Mouse (Mus musculus) heart, postnatal 0 days (tissue): Measurements from ENCODE around the gene Nepro. TPM values are rescaled to one million over a fixed set of nuclear protein-coding genes. Genes with fewer than 3 reads are reported as not detected.
A peak's percentile ranks its signal among the peaks of the same experiment; 100 is the strongest.

Experiments
- ATAC-seq: fragments of 200-750 bp; cut with Nextera tagmentation; 2 replicates; pipeline ENCODE4 v1.8.0; 2017; ENCODE audit warnings: low read depth, moderate number of reproducible peaks, moderate library complexity; ENCODE audit not compliant: insufficient read depth
- DNase-seq: peaks from one replicate; pipeline ENCODE4 v3.0.0-alpha.2; 2016; ENCODE audit warnings: low spot score
- H3K27ac ChIP-seq: fragments of 300-500 bp; sonication (generic); 2 replicates; pipeline ENCODE4 v1.5.1; 2014; ENCODE audit warnings: low read depth, mild to moderate bottlenecking
- H3K27me3 ChIP-seq: fragments of 300-500 bp; sonication (generic); 2 replicates; pipeline ENCODE4 v1.6.1; 2014; ENCODE audit warnings: low read length, mixed read lengths; ENCODE audit not compliant: control insufficient read depth, insufficient read depth
- H3K36me3 ChIP-seq: fragments of 300-500 bp; sonication (generic); replicated peaks from 2 replicates; pipeline ENCODE4 v1.6.1; 2014; ENCODE audit warnings: low read length, mixed read lengths; ENCODE audit not compliant: control insufficient read depth, insufficient read depth
- H3K4me1 ChIP-seq: fragments of 300-500 bp; sonication (generic); 2 replicates; pipeline ENCODE4 v1.6.1; 2014; ENCODE audit warnings: antibody characterized with exemption; ENCODE audit not compliant: control insufficient read depth, insufficient read depth
- H3K4me2 ChIP-seq: fragments of 300-500 bp; sonication (generic); 2 replicates; pipeline ENCODE4 v1.6.1; 2014; ENCODE audit warnings: low read depth, mild to moderate bottlenecking, low read length, moderate library complexity
- H3K4me3 ChIP-seq: fragments of 300-500 bp; sonication (generic); 2 replicates; pipeline ENCODE4 v1.5.1; 2014; ENCODE audit warnings: low read depth, low read length
- H3K9ac ChIP-seq: fragments of 300-500 bp; sonication (generic); replicated peaks from 2 replicates; pipeline ENCODE4 v1.6.1; 2014; ENCODE audit warnings: low read depth, low read length, mixed read lengths
- H3K9me3 ChIP-seq: fragments of 300-500 bp; sonication (generic); replicated peaks from 2 replicates; pipeline ENCODE4 v1.6.1; 2016; ENCODE audit warnings: low read length; ENCODE audit not compliant: control insufficient read depth
- CTCF ChIP-seq: IDR thresholded peaks from 2 replicates; pipeline ENCODE4 v1.5.1; 2016; ENCODE audit warnings: antibody characterized with exemption, control low read depth, low read depth
- EP300 ChIP-seq: IDR thresholded peaks from 2 replicates; pipeline ENCODE4 v1.6.1; 2016; ENCODE audit warnings: antibody characterized with exemption, low read depth
- WGBS: fragments of 180-500 bp; shearing (Covaris S2); extraction: QIAGEN DNeasy Blood & Tissue Kit; methylation state at CpG from one replicate; pipeline ENCODE4 v1.1.7; 2014; 5-methylcytosine and 5-hydroxymethylcytosine counted together
- polyA plus RNA-seq: library from polyadenylated mRNA; unstranded; fragments of >200 nt; fragmentation: Nextera tagmentation; extraction: Ambion mirVana; gene quantifications from 2 replicates; pipeline ENCODE4 v1.2.1, GENCODE M21; 2015
- total RNA-seq: library from RNA; depleted of rRNA; stranded (reverse); fragments of >200 nt; gene quantifications from 2 replicates; pipeline ENCODE4 v1.2.3, GENCODE M21; 2014; ENCODE audit warnings: low replicate concordance

Nepro gene
- total and polyA plus RNA-seq, 2 experiments from 2014 or later = 2.3 to 3.1 TPM

DNA sequence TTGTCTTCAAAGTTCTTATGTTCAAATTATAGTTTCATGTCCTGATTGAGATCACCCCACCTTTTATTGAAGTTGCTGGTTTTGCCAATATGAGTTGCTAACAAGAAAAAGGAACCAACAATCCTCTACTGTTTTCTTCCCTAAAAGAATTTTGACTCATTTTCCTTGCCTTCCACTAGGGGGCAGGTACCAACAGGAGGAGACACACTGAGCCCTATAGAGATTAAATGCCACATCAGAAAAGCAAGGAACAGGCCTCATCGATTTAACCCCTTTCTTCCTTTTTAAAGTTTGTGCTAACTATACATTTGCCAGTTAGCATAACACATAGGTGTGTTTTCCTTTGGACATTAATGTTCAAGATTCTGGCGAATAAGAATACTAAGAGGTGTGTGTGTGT lies 43.9 kb downstream of the Nepro start:
- Histone ChIP-seq H3K4me3 (no peak overlapping the region), H3K27ac (no peak overlapping the region), H3K9ac (no peak overlapping the region), H3K4me1 (no peaks in the 10 kb centered on the region), H3K4me2 (no peak overlapping the region), H3K36me3 (no peaks in the 10 kb centered on the region), H3K9me3 (no peaks in the 10 kb centered on the region), H3K27me3 (no peaks in the 10 kb centered on the region)
- 43% methylated on average over 2 of the region's 2 CpGs for WGBS
- peak; percentile 62 for DNase-seq
- TF ChIP-seq EP300 = no peak
- TF ChIP-seq CTCF = peak; percentile 87
- ATAC-seq = no peak

GRCm38 (mm10) chr16:44772577-44772976 lies 48.5 kb downstream of the Nepro start:
- 52% methylated on average over 6 of the region's 6 CpGs for WGBS

GRCm38 (mm10) chr16:44773673-44774072 lies 49.6 kb downstream of the Nepro start:
- WGBS = 53% methylated on average over 3 of the region's 3 CpGs
- no peak for ATAC-seq
- Histone ChIP-seq H3K27me3 (no peaks in the 10 kb centered on the region), H3K4me3 (no peak overlapping the region), H3K9me3 (no peaks in the 10 kb centered on the region), H3K4me1 (no peaks in the 10 kb centered on the region), H3K27ac (no peak overlapping the region), H3K36me3 (no peaks in the 10 kb centered on the region), H3K9ac (no peak overlapping the region), H3K4me2 (no peak overlapping the region)
- TF ChIP-seq EP300 = no peak
- TF ChIP-seq CTCF = no peak
- no peak for DNase-seq

More at GRCm38 (mm10) chr16:44772577-44772976, 48.5 kb downstream of the Nepro start:
- Histone ChIP-seq H3K9ac (no peak overlapping the region), H3K36me3 (no peaks in the 10 kb centered on the region), H3K4me3 (no peak overlapping the region), H3K27ac (no peak overlapping the region), H3K4me1 (no peaks in the 10 kb centered on the region), H3K9me3 (no peaks in the 10 kb centered on the region), H3K4me2 (no peak overlapping the region), H3K27me3 (no peaks in the 10 kb centered on the region)
- TF ChIP-seq EP300 (no peak), CTCF (no peak)
- DNase-seq (no peak), ATAC-seq (no peak)

DNA sequence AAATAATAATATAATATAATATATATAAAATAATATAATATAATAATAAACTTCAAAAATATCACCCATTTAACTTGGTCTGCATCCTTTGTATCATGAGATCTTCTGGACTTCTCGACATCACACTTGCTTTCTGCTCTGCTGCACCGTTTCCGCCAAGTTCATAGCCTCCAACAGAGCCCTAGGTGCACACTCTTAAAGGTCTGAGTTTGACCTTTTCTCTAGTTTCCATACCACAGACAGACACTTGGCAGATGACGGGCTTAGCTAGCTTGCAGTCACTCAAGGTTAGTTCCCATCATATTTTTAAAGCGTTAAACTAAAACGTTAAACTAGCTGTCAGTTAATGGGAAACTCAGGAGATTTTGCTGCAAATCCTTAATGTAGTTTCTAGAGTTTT lies 50.1 kb downstream of the Nepro start:
- no peak overlapping the region for H3K4me2 ChIP-seq
- no peak for TF ChIP-seq EP300
- no peak for TF ChIP-seq CTCF
- H3K9ac ChIP-seq = no peak overlapping the region
- H3K4me3 ChIP-seq = no peak overlapping the region
- ATAC-seq (no peak), DNase-seq (no peak)
- H3K36me3 ChIP-seq = no peaks in the 10 kb centered on the region
- H3K27me3 ChIP-seq = no peaks in the 10 kb centered on the region
- H3K4me1 ChIP-seq = no peaks in the 10 kb centered on the region
- no peaks in the 10 kb centered on the region for H3K9me3 ChIP-seq
- WGBS = 79% methylated on average over 6 of the region's 6 CpGs
- H3K27ac ChIP-seq = no peak overlapping the region

DNA sequence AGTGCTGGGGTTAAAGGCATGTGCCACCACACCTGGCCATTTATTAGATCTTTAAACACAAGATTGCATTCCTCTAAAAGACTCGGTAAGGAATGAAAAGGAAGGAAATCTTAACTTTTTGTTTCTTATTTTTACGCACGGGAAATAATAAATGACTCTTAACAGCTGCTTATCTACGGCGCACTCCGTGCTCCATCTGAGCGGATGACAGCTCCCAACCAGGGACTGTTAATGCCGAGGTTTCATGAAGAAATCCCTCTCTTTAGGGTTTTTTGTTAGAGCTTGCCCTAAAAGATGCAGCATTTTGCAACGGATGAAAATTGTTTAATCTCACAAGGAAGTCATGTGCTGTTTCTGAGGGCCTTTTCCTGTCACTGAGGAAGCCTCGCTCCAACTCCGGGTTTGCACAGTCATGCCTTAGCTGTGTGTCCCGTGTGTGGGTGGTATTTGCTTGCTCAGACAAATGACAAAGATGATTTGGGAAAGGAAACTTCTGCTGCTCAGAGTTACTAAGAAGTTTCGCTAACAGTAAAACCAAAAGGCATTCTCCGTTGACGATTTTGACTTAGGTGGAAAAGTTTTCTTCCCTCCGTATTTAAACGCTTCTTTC lies 54.5 kb downstream of the Nepro start:
- no peak for TF ChIP-seq CTCF
- no peak for TF ChIP-seq EP300
- H3K9me3 ChIP-seq = no peaks in the 10 kb centered on the region
- peak overlapping the region; percentile 22 for H3K4me3 ChIP-seq
- H3K4me2 ChIP-seq = peak overlapping the region; percentile 50
- no peaks in the 10 kb centered on the region for H3K27me3 ChIP-seq
- H3K9ac ChIP-seq = 0 out of 2 replicates have a peak overlapping the region, but pooled peaks have one; percentile 15
- 55% methylated on average over 17 of the region's 17 CpGs for WGBS
- ATAC-seq = no peak
- H3K36me3 ChIP-seq = no peaks in the 10 kb centered on the region
- peak; percentile 30 for DNase-seq
- 0 out of 2 replicates have a peak overlapping the region, but pooled peaks have one; percentile 25 for H3K27ac ChIP-seq
- H3K4me1 ChIP-seq = no peaks in the 10 kb centered on the region

DNA sequence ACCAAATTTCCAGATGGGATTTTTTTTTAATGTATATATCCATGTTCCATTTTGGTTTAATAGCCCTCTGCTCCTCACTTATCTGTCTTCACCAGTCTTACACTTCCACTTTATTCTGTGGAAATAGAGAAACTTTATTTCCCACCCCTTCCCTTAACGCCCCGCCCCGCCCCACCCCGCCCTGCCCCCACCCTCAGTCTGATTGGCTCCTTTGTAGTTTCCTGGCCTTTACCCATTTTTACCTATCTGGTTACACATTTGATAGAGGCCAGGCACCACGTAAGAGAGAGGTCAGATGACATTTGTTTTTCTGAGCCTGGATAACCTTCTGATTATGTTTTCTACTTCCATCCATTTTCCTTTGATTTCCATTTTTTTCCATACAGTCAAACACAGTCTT lies 55.4 kb downstream of the Nepro start:
- no peak overlapping the region for H3K27ac ChIP-seq
- DNase-seq (no peak), ATAC-seq (no peak)
- H3K4me1 ChIP-seq = no peaks in the 10 kb centered on the region
- no peak overlapping the region for H3K4me2 ChIP-seq
- no peak overlapping the region for H3K9ac ChIP-seq
- 85% methylated on average over 5 of the region's 5 CpGs for WGBS
- H3K4me3 ChIP-seq = no peak overlapping the region
- no peaks in the 10 kb centered on the region for H3K27me3 ChIP-seq
- TF ChIP-seq CTCF (no peak), EP300 (no peak)
- H3K36me3 ChIP-seq = no peaks in the 10 kb centered on the region
- no peaks in the 10 kb centered on the region for H3K9me3 ChIP-seq
